Mouse (Mus musculus) heart, embryonic 13.5 days (tissue): ENCODE measurements around the gene Fhad1. TPM values are rescaled to one million over a fixed set of nuclear protein-coding genes. Genes with fewer than 3 reads are reported as not detected.
A peak's percentile ranks its signal among the peaks of the same experiment; 100 is the strongest.

Experiments used
- ATAC-seq: fragments of 200-750 bp; cut with Nextera tagmentation; 2 replicates; pipeline ENCODE4 v1.8.0; 2017; ENCODE audit warnings: moderate TSS enrichment; ENCODE audit not compliant: insufficient number of reproducible peaks, low FRiP score, low TSS enrichment; ENCODE audit errors: extremely low read depth
- H3K27ac ChIP-seq: fragments of 300-500 bp; sonication (generic); replicated peaks from 2 replicates; pipeline ENCODE4 v1.5.1; 2015; ENCODE audit warnings: moderate library complexity, mild to moderate bottlenecking, inconsistent platforms
- H3K27me3 ChIP-seq: fragments of 300-500 bp; sonication (generic); replicated peaks from 2 replicates; pipeline ENCODE4 v1.6.1; 2015; ENCODE audit warnings: mild to moderate bottlenecking, inconsistent platforms
- H3K36me3 ChIP-seq: fragments of 300-500 bp; sonication (generic); 2 replicates; pipeline ENCODE4 v1.6.1; 2015; ENCODE audit warnings: mild to moderate bottlenecking, inconsistent platforms
- H3K4me1 ChIP-seq: fragments of 300-500 bp; sonication (generic); 2 replicates; pipeline ENCODE4 v1.6.1; 2015; ENCODE audit warnings: inconsistent platforms
- H3K4me2 ChIP-seq: fragments of 300-500 bp; sonication (generic); 2 replicates; pipeline ENCODE4 v1.6.1; 2015; ENCODE audit warnings: inconsistent platforms, mild to moderate bottlenecking, moderate library complexity
- H3K4me3 ChIP-seq: fragments of 300-500 bp; sonication (generic); 2 replicates; pipeline ENCODE4 v1.5.1; 2015; ENCODE audit warnings: moderate library complexity, mild to moderate bottlenecking, inconsistent platforms
- H3K9ac ChIP-seq: fragments of 300-500 bp; sonication (generic); 2 replicates; pipeline ENCODE4 v1.6.1; 2015; ENCODE audit warnings: inconsistent platforms, mild to moderate bottlenecking, moderate library complexity
- H3K9me3 ChIP-seq: fragments of 300-500 bp; sonication (generic); 2 replicates; pipeline ENCODE4 v1.6.1; 2016; ENCODE audit warnings: inconsistent platforms
- WGBS: fragments of 180-500 bp; shearing (Covaris S2); methylation state at CpG from one replicate; pipeline ENCODE4 v1.1.7; 2015; ENCODE audit warnings: mixed read lengths; 5-methylcytosine and 5-hydroxymethylcytosine counted together
- polyA plus RNA-seq: library from polyadenylated mRNA; unstranded; fragments of >200 nt; fragmentation: Nextera tagmentation; extraction: Ambion mirVana; gene quantifications from 2 replicates; pipeline ENCODE4 v1.2.1, GENCODE M21; 2015

Fhad1 gene
- polyA plus RNA-seq, 1 experiment from 2014 or later: 3.6 TPM

DNA sequence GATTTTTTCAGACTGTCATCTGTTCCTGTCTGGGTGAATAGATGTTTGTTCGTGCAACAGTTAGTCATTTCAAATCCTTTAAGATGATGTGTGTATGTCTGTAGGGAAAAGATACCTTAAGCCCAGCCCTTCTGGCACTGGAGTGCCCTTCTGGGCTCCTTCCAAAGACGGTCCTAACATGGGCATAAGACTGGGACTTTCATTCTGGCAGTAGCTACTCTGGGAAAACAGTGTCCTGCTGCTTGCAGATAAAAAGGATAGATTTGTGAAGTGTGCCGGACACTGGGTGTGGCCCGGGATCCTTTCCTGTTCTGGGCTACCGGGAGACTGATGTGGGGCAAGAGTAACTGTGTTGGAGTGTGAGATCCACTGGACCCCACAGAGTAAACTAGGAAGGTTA is 132.9 kb downstream of the Fhad1 start:
- Histone ChIP-seq H3K9ac (peak overlapping the region; percentile 40; the same call in 1 of the 2 replicates), H3K4me1 (peaks cover 77% of the 10 kb centered on the region), H3K9me3 (no peaks in the 10 kb centered on the region), H3K27ac (peak overlapping the region; percentile 74), H3K4me3 (no peak overlapping the region), H3K27me3 (no peaks in the 10 kb centered on the region), H3K4me2 (peak overlapping the region; percentile 38), H3K36me3 (no peaks in the 10 kb centered on the region)
- peak; percentile 28; the same call in 1 of the 2 replicates for ATAC-seq
- 14% methylated on average over 5 of the region's 5 CpGs for WGBS

DNA sequence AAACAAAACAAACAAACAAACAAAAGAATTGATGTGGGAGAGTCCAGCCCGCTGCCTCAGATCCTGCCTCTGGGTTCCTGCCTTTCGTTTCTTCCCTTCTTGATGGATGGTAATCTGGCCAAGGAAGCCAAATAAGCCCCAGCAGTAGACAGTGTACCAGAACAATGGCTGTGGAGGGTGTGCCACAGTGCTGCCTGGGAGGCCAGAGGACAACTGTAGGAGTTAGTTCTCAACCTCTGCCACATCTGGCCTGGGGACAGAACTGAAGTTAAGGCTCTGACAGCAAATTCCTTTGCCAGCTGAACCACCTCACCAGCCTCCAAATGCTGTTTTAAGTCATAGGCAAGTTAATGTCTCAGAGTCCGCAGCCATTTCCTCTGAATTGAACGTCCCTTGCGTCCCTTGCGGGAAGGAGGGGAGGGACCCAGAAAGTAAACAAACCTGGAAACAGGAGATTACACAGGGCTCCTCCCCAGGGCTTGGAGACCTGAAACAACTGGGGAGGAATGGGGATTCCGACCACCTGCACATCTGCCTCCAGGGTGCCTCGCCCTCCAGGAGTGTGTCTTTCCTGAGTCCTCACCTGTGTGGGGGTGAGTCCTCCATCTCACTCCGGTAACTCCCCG is 133.5 kb downstream of the Fhad1 start:
- no peak overlapping the region for H3K4me3 ChIP-seq
- H3K36me3 ChIP-seq: no peaks in the 10 kb centered on the region
- no peak for ATAC-seq
- 49% methylated on average over 10 of the region's 10 CpGs for WGBS
- no peaks in the 10 kb centered on the region for H3K27me3 ChIP-seq
- no peak overlapping the region for H3K9ac ChIP-seq
- H3K4me2 ChIP-seq: peak overlapping the region; percentile 38
- peak overlapping the region; percentile 74 for H3K27ac ChIP-seq
- peaks cover 73% of the 10 kb centered on the region for H3K4me1 ChIP-seq
- no peaks in the 10 kb centered on the region for H3K9me3 ChIP-seq

DNA sequence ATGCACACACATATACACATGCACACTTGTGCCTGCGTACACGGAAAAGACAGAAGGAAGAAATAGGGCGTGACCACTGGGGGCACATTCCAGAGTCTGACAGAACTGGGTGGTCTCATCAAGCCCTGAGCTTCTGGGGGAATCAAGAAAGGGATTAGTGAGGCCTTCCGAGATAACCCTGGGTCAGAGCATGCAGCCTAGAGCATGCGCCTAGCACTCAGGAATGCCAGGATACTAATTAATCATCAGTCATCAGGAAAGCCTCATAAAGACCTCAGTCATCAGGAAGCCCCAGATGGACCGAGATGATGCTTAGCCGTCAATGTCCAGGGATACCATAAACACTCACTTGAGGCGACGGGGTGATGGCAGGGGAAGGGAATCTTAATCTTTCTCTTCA is 135.0 kb downstream of the Fhad1 start:
- Histone ChIP-seq H3K4me3 (no peak overlapping the region), H3K36me3 (no peaks in the 10 kb centered on the region), H3K4me1 (peaks cover 74% of the 10 kb centered on the region), H3K27ac (no peak overlapping the region), H3K4me2 (no peak overlapping the region), H3K27me3 (no peaks in the 10 kb centered on the region), H3K9ac (no peak overlapping the region), H3K9me3 (no peaks in the 10 kb centered on the region)
- ATAC-seq: no peak
- WGBS: 41% methylated on average over 9 of the region's 9 CpGs

DNA sequence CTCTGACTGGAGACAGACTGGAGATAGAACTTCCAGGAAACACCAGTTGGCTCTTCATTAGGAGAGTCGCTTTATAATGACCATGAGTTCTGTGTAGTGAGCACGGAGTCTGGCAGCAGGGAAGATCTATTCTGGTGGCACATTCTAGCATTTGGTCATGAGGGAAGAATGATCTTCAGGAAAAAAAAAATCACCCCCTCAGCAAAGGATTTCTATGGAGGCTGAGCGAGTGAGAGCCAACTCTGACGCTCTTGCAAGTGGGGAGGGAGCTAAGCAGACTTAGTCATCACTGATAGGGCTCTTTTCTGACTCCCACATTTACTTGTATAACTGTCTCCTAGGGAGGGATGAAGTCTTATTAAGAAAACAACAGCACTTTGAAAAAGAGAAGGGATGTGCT is 135.8 kb downstream of the Fhad1 start:
- no peak overlapping the region for H3K4me3 ChIP-seq
- no peaks in the 10 kb centered on the region for H3K9me3 ChIP-seq
- H3K36me3 ChIP-seq: no peaks in the 10 kb centered on the region
- WGBS: 34% methylated on average over 4 of the region's 4 CpGs
- ATAC-seq: no peak
- no peak overlapping the region for H3K9ac ChIP-seq
- H3K27me3 ChIP-seq: no peaks in the 10 kb centered on the region
- H3K4me1 ChIP-seq: peaks cover 69% of the 10 kb centered on the region
- H3K27ac ChIP-seq: peak overlapping the region; percentile 16; the same call in 1 of the 2 replicates
- H3K4me2 ChIP-seq: no peak overlapping the region; the same call in 1 of the 2 replicates

DNA sequence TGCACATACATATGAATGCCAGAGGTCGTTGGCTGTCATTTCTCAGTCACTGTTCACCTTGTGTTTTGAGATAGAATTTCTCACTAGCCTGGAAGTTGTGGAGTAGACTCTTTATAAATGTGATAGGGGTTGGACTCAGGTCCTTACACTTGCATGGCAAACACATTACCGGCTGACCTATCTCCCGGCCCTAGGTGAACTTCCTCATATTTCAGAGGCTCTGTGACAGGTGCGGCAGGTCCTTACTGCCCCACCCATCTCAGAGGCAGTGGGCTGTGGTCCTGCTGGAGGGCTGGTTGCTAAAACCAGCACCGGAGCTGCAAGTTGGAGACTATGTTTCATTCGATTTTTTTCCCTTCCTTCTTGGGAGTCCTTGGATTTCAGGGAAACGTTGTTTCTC is 136.3 kb downstream of the Fhad1 start:
- H3K4me3 ChIP-seq: no peak overlapping the region
- 40% methylated on average over 7 of the region's 7 CpGs for WGBS
- H3K4me1 ChIP-seq: peaks cover 70% of the 10 kb centered on the region
- ATAC-seq: no peak
- H3K9me3 ChIP-seq: no peaks in the 10 kb centered on the region
- H3K27ac ChIP-seq: peak overlapping the region; percentile 16; the same call in 1 of the 2 replicates
- H3K27me3 ChIP-seq: no peaks in the 10 kb centered on the region
- no peaks in the 10 kb centered on the region for H3K36me3 ChIP-seq
- H3K4me2 ChIP-seq: no peak overlapping the region; the same call in 1 of the 2 replicates
- no peak overlapping the region for H3K9ac ChIP-seq

DNA sequence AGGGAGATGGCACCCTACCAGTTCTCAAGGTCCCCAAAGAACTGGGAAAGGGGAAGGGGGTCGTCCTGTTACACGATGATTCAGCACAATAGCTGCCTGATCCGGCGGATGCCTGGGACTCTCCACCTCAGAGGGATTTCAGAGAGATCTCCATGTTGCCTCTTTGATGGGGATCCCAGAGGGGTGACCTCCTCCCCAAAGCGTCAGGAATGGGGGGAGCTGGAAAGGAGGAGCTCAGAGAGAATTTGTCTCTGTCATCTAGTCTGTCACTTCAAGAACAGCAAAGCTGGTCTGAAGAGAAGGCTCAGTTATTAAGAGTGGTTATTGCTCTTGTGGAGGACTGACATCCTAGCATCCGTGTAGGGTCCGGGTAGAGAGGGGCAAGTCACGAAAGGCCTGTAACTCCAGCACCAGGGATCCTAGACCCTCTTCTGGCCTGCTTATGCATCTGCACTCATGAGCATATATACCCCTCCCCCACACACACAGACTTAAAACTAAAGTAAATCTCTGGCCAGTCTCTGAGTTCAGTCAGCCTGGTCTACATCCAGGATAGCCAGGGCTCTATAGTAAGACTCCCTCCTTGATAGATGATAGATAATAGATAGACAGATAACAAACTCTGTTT is 139.3 kb downstream of the Fhad1 start:
- no peaks in the 10 kb centered on the region for H3K9me3 ChIP-seq
- H3K4me2 ChIP-seq: peak overlapping the region; percentile 96
- H3K4me1 ChIP-seq: peaks cover 70% of the 10 kb centered on the region
- H3K27me3 ChIP-seq: no peaks in the 10 kb centered on the region
- no peak for ATAC-seq
- H3K27ac ChIP-seq: peak overlapping the region; percentile 77
- WGBS: 4% methylated on average over 8 of the region's 8 CpGs
- peaks cover 12% of the 10 kb centered on the region for H3K36me3 ChIP-seq
- H3K9ac ChIP-seq: peak overlapping the region; percentile 96
- H3K4me3 ChIP-seq: peak overlapping the region; percentile 91

DNA sequence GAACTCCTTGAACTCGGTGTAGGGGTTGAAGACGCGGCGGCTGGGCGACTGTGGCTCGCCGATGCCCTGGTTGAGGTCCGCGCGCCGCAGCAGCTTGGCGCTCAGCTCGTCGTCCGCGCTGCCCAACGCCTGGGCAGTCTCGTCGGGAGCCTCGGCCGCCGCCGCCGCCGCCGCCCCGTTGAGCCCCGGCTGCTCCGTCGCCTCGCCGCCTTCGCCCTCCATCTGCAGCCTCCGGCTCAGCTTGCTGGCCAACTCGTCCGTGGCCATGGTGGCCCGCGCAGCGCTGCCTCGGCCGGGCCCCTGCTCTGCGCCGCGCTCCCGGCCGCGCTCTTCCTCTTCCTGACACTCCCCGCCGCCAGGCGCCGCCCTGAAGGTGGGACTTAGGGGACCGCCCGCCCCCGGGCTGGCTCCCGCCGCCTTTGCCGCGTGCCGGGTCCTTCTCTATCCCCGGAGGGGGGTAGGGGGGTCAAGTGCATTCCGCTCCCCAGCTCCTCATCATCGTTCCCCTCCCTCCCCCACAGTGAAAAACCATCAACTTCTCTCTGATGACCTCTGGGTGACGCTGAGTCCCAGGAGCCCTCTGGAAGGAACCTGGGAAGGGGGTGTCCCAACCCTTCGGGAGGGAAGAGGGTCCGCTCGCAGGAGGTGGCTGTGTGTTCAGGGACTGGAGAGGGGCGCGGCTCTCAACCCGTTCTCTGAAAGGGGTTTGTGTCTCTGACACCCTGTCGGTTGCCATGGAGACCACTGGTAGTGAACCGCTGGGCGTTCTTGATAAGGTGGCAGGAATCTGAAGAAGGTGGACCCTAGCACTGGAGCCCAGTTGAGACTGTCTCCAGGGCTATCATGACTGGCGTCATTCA is 140.1 kb downstream of the Fhad1 start, which contains the start of gene Efhd2:
Gene Efhd2 (minus strand): TSS at position 320 of the 860 bp plus-strand sequence.
- Histone ChIP-seq H3K9ac (peak within 1 kb of the TSS; percentile 96), H3K36me3 (peaks cover 19% of the 10 kb centered on the region), H3K4me2 (peak within 1 kb of the TSS; percentile 96), H3K4me3 (peak within 1 kb of the TSS; percentile 91), H3K27ac (peak within 1 kb of the TSS; percentile 77), H3K9me3 (no peaks in the 10 kb centered on the region), H3K4me1 (peaks cover 71% of the 10 kb centered on the region), H3K27me3 (no peaks in the 10 kb centered on the region)
- peak; percentile 72 for ATAC-seq
- WGBS: under 1% methylated on average over 72 of the region's 73 CpGs

DNA sequence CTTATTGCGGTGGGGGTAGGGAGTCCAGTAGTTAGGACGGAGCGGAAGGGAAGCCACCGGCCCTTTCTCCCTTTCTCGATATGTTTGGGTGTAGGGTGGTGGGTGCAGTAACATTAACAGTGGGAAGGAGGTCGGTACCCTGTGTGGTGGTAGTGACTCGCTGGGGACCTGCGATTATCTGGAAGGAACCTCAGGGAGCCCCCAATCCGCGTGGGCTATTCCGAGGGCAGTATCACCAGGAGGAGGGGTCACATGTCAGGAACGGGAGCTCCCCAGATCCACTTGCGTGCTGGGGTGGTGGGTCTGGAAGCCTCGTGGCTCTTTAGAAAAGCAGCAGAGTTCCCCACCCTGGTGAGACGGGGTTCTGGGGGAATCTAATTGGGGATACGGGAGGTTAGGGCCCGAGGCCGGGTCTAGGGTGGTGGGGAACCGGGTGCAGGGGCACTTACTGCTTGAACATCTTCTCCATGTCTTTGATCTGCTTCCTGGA is 140.7 kb downstream of the Fhad1 start:
- peaks cover 71% of the 10 kb centered on the region for H3K4me1 ChIP-seq
- under 1% methylated on average over 19 of the region's 19 CpGs for WGBS
- ATAC-seq: no peak
- no peaks in the 10 kb centered on the region for H3K9me3 ChIP-seq
- peak overlapping the region; percentile 96 for H3K9ac ChIP-seq
- peak overlapping the region; percentile 91 for H3K4me3 ChIP-seq
- H3K27me3 ChIP-seq: no peaks in the 10 kb centered on the region
- peak overlapping the region; percentile 96 for H3K4me2 ChIP-seq
- peak overlapping the region; percentile 77 for H3K27ac ChIP-seq
- peaks cover 20% of the 10 kb centered on the region for H3K36me3 ChIP-seq

DNA sequence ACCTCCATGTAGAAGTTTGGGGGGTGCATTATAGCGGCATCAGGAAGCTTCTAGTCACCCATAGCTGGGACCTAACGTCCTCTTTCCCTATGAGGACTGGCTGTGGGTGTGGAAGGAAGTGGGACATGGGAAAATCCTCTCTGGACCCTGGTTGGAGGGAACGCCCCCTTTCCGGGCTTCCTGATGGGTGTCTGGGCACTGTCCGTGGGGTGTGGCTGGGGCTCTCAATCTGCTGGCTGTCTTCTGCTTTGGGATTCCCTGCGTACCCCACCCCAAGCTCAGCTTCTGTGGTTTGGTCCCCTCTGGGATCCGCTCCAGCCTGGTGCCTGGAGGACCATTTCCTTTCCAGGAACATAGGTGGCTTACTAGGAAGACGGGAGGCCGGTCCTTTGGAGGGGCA is 141.9 kb downstream of the Fhad1 start:
- Histone ChIP-seq H3K4me1 (peaks cover 74% of the 10 kb centered on the region), H3K9ac (peak overlapping the region; percentile 96)
- WGBS: 56% methylated on average over 9 of the region's 9 CpGs

DNA sequence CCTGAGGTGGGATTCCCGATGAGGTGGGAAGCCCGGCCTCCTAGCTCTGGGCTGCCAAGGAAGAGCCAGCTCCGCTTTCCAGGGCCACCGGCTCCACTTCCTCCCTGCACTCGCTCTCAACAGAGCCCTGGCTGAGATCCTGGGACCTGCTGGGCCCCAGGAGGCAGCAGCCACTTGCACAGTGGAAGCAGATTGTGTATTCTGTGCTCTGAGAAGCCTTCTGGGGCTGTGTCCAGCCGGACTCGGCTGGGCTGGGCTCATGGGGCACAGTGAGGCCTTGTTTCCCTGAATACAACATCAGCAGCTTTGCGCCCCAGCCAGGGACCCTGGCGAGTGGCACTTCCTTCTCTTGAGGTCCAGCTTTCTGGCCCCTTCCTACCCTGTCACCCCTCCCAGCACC is 143.0 kb downstream of the Fhad1 start:
- H3K4me3 ChIP-seq: peak overlapping the region; percentile 91
- no peak for ATAC-seq
- 46% methylated on average over 9 of the region's 9 CpGs for WGBS
- peaks cover 25% of the 10 kb centered on the region for H3K36me3 ChIP-seq
- H3K27me3 ChIP-seq: no peaks in the 10 kb centered on the region
- H3K4me2 ChIP-seq: peak overlapping the region; percentile 96
- peak overlapping the region; percentile 77 for H3K27ac ChIP-seq
- peak overlapping the region; percentile 96 for H3K9ac ChIP-seq
- H3K9me3 ChIP-seq: no peaks in the 10 kb centered on the region
- peaks cover 84% of the 10 kb centered on the region for H3K4me1 ChIP-seq

More for the DNA sequence above, 141.9 kb downstream of the Fhad1 start:
- Histone ChIP-seq H3K36me3 (peaks cover 25% of the 10 kb centered on the region), H3K27ac (peak overlapping the region; percentile 29), H3K9me3 (no peaks in the 10 kb centered on the region), H3K27me3 (no peaks in the 10 kb centered on the region), H3K4me3 (peak overlapping the region; percentile 91), H3K4me2 (peak overlapping the region; percentile 96)
- ATAC-seq: no peak

DNA sequence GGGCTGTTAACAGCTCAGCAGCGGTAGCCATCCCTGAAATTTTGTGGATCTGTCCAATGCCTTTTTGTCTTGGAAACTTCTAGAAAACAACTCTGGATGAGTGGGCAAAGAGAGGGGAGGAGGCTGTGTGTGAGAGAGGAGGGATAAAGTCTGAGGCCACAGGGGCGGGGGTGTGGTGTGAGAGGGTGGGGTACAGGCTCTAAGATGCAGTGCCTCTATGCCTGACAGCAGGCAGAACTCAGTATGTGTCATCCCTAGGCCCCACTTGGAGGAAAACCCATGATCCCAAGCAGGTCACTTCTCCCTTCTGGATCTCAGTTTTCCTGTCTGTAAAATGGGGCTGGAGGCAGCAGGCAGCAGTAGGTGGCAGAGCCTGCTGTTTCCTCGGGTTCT is 143.6 kb downstream of the Fhad1 start:
- H3K27me3 ChIP-seq: no peaks in the 10 kb centered on the region
- peak overlapping the region; percentile 96 for H3K4me2 ChIP-seq
- ATAC-seq: no peak
- H3K9me3 ChIP-seq: no peaks in the 10 kb centered on the region
- H3K36me3 ChIP-seq: peaks cover 25% of the 10 kb centered on the region
- peak overlapping the region; percentile 91 for H3K4me3 ChIP-seq
- 0 out of 2 replicates have a peak overlapping the region, but pooled peaks have one; percentile 77 for H3K27ac ChIP-seq
- 76% methylated on average over 3 of the region's 3 CpGs for WGBS
- peaks cover 88% of the 10 kb centered on the region for H3K4me1 ChIP-seq
- H3K9ac ChIP-seq: peak overlapping the region; percentile 96
